ENCODE assay signal across 8 mouse cellular contexts in the genomic region with DNA sequence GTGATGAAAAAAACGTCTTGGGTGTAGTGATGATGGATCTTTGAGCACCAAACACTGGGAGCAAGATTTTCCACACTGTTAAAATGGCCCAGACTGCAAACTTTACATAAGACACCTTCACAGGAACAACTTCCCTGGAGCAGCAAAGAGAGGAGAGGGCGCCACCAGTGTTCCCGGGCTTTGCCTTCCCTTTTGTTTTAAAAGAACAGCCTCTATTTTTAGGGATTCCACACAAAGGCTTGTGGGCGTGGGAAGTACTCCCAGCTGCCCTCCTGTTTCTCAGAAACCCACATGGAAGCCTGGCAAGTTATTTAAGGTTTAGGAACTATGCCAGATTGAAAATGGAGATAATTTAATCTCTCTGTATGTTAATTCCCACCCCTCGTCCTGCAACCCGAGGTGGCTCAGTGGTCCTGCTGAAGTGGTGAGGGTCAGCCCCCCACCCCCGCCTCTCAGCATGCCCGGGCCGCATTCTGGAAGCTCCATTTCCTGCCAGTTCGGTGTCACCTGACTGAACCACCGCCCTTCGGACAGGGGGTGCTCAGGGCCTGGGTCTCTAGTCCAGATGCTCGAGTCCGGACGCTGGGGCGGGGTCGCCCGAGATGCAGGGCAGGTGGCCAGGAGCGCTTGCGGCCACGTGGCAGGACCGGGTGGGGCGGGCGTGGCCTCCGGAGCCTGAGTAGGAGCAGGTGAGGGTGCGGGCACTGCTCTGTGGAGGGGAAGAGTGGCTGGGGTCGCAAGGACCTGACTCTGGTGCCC. TPM values are rescaled to one million over a fixed set of nuclear protein-coding genes. Genes with fewer than 3 reads are reported as not detected.
A peak's percentile ranks its signal among the peaks of the same experiment; 100 is the strongest.
DNase-seq lines count a peak whose midpoint lies in the region; ATAC-seq and TF ChIP-seq lines count a peak whose summit lies in the region.

A gene (plus strand): TSS at position 522 of the 759 bp plus-strand sequence.

- peak within 1 kb of the TSS; percentile 96 for H3K27ac ChIP-seq in ES-Bruce4 (ENCODE audit: insufficient read depth, low read length)
- peak within 1 kb of the TSS; percentile 29; the same call in 1 of the 2 replicates for H3K27ac ChIP-seq in forebrain, embryonic 15.5 days (replicated peaks)
- no peak within 1 kb of the TSS for H3K27ac ChIP-seq in hindbrain, embryonic 15.5 days (replicated peaks)
- no peak within 1 kb of the TSS for H3K27ac ChIP-seq in midbrain, postnatal 0 days (ENCODE audit: low read depth, low read length)

- no peaks in the 10 kb centered on the region for H3K9me3 ChIP-seq in ES-Bruce4 (replicated peaks; ENCODE audit: control insufficient read depth, insufficient read depth, low read length, poor library complexity, severe bottlenecking)
- H3K9me3 ChIP-seq in forebrain, embryonic 15.5 days, result no peaks in the 10 kb centered on the region
- H3K9me3 ChIP-seq in hindbrain, embryonic 15.5 days, result no peaks in the 10 kb centered on the region
- no peaks in the 10 kb centered on the region for H3K9me3 ChIP-seq in midbrain, postnatal 0 days (ENCODE audit: low read length)

- no peak for TF ChIP-seq POLR2A in ES-Bruce4 (IDR thresholded peaks at IDR 0.05; ENCODE audit: insufficient read depth, low read length)

- no peaks in the 10 kb centered on the region for H3K27me3 ChIP-seq in ES-Bruce4 (ENCODE audit: control insufficient read depth, insufficient read depth, low read length, poor library complexity, severe bottlenecking)
- no peaks in the 10 kb centered on the region for H3K27me3 ChIP-seq in forebrain, embryonic 15.5 days
- H3K27me3 ChIP-seq in hindbrain, embryonic 15.5 days, result no peaks in the 10 kb centered on the region
- no peaks in the 10 kb centered on the region for H3K27me3 ChIP-seq in midbrain, postnatal 0 days (ENCODE audit: insufficient read depth, low read length)

- peak; percentile 67 to 86 for DNase-seq in left cerebral cortex, postnatal 14 days (ENCODE audit: low spot score in 2 of 2)
- peak; percentile 20 for DNase-seq in midbrain, postnatal 0 days (ENCODE audit: low spot score)
- DNase-seq in yolk sac, embryonic 10.5 days (ENCODE audit: low spot score), result no peak

- peak within 1 kb of the TSS; percentile 65 for H3K4me3 ChIP-seq in ES-Bruce4 (ENCODE audit: low read depth, low read length)
- peak within 1 kb of the TSS; percentile 41 for H3K4me3 ChIP-seq in forebrain, embryonic 15.5 days
- peak within 1 kb of the TSS; percentile 31 for H3K4me3 ChIP-seq in hindbrain, embryonic 15.5 days
- peak within 1 kb of the TSS; percentile 29 for H3K4me3 ChIP-seq in midbrain, postnatal 0 days (ENCODE audit: low read depth, low read length)

- H3K4me1 ChIP-seq in ES-Bruce4 (ENCODE audit: control insufficient read depth, insufficient read depth, low read length), result peaks cover 6% of the 10 kb centered on the region
- H3K4me1 ChIP-seq in forebrain, embryonic 15.5 days, result peaks cover 20% of the 10 kb centered on the region
- peaks cover 12% of the 10 kb centered on the region for H3K4me1 ChIP-seq in hindbrain, embryonic 15.5 days (replicated peaks)
- H3K4me1 ChIP-seq in midbrain, postnatal 0 days (ENCODE audit: insufficient read depth, low read length), result peaks cover 9% of the 10 kb centered on the region; the same call in 1 of the 2 replicates

- under 1% methylated on average over 27 of the region's 27 CpGs for WGBS in forebrain, embryonic 15.5 days
- 1% methylated on average over 27 of the region's 27 CpGs for WGBS in hindbrain, embryonic 15.5 days
- WGBS in midbrain, postnatal 0 days, result 6% methylated on average over 27 of the region's 27 CpGs

- intact Hi-C loops in left cerebral cortex, postnatal 14 days (cut with DNase I), result no loop called here

- peak within 1 kb of the TSS; percentile 70 for H3K9ac ChIP-seq in ES-Bruce4 (ENCODE audit: low read depth, poor library complexity, severe bottlenecking)
- peak within 1 kb of the TSS; percentile 60 for H3K9ac ChIP-seq in forebrain, embryonic 15.5 days (replicated peaks)
- peak within 1 kb of the TSS; percentile 24 for H3K9ac ChIP-seq in hindbrain, embryonic 15.5 days
- H3K9ac ChIP-seq in midbrain, postnatal 0 days (replicated peaks; ENCODE audit: low read length, poor library complexity, severe bottlenecking), result 0 out of 2 replicates have a peak within 1 kb of the TSS, but pooled peaks have one; percentile 46

- peak within 1 kb of the TSS; percentile 89 for H3K4me2 ChIP-seq in forebrain, embryonic 15.5 days (replicated peaks)
- peak within 1 kb of the TSS; percentile 67 for H3K4me2 ChIP-seq in hindbrain, embryonic 15.5 days
- H3K4me2 ChIP-seq in midbrain, postnatal 0 days (ENCODE audit: low read depth, low read length, poor library complexity, severe bottlenecking), result peak within 1 kb of the TSS; percentile 64

- TF ChIP-seq CTCF in ES-Bruce4 (IDR thresholded peaks at IDR 0.05; ENCODE audit: low read depth, low read length), result no peak
- no peak for TF ChIP-seq CTCF in midbrain, postnatal 0 days (IDR thresholded peaks at IDR 0.05)

- no peaks in the 10 kb centered on the region for H3K36me3 ChIP-seq in ES-Bruce4 (ENCODE audit: control insufficient read depth, insufficient read depth, low read length, poor library complexity, severe bottlenecking)
- H3K36me3 ChIP-seq in forebrain, embryonic 15.5 days, result no peaks in the 10 kb centered on the region
- no peaks in the 10 kb centered on the region for H3K36me3 ChIP-seq in hindbrain, embryonic 15.5 days
- H3K36me3 ChIP-seq in midbrain, postnatal 0 days (ENCODE audit: insufficient read depth, low read length), result no peaks in the 10 kb centered on the region

- ATAC-seq in cerebellum, adult (ENCODE audit: insufficient number of reproducible peaks, low FRiP score, low TSS enrichment), result peak; percentile 50; the same call in 1 of the 2 replicates
- ATAC-seq in forebrain, embryonic 15.5 days (replicated peaks), result peak; percentile 60; the same call in 1 of the 2 replicates
- peak; percentile 64; the same call in 1 of the 2 replicates for ATAC-seq in hindbrain, embryonic 15.5 days (ENCODE audit: low FRiP score, low read depth)
- ATAC-seq in midbrain, postnatal 0 days (ENCODE audit: low FRiP score), result 0 out of 2 replicates have a peak, but pooled peaks have one; percentile 10
- no peak for ATAC-seq in erythroid progenitor cell, adult 5-6 weeks (replicated peaks; ENCODE audit: low FRiP score, poor library complexity, severe bottlenecking)

- TF ChIP-seq EP300 in ES-Bruce4 (IDR thresholded peaks at IDR 0.05; ENCODE audit: insufficient read depth, low read depth, low read length), result peak; percentile 86

RNA-seq across cellular contexts. Expression of the gene that starts here (rescaled TPM):
- polyA plus RNA-seq in ES-Bruce4 (2011; ENCODE audit: insufficient read depth, insufficient read length, low read depth, missing spikeins), result 5.8 and 5.9 TPM in 2 replicates
- polyA plus RNA-seq in forebrain, embryonic 15.5 days (2015; fragmentation: Nextera tagmentation; extraction: Ambion mirVana), result 0.83 and 0.92 TPM in 2 replicates
- polyA plus RNA-seq in hindbrain, embryonic 15.5 days (2015; fragmentation: Nextera tagmentation; extraction: Ambion mirVana), result 0.69 and 0.81 TPM in 2 replicates
- total RNA-seq in left cerebral cortex, postnatal 14 days (2021), result 1 to 10 TPM in 1 of 2 experiments, under 1 TPM in 1; 0.82 to 1.0 TPM
- 0.71 and 0.94 TPM in 2 replicates for total RNA-seq in midbrain, postnatal 0 days (2014; rRNA removed)
- polyA plus RNA-seq in midbrain, postnatal 0 days (2015; fragmentation: Nextera tagmentation; extraction: Ambion mirVana), result 1.1 and 1.3 TPM in 2 replicates
- total RNA-seq in erythroid progenitor cell, adult 5-6 weeks (2015; ENCODE audit: low replicate concordance), result not detected in 2 replicates
- not detected in 2 replicates for total RNA-seq in erythroid progenitor cell, adult 5-6 weeks (2017; ENCODE audit: low replicate concordance)

Comparison
In these comparisons a context has a peak if more than half of its experiments do, and no peak if none do; other contexts are left out.
1. Peak in ATAC-seq, H3K4me3 ChIP-seq, H3K27ac ChIP-seq, H3K9ac ChIP-seq and H3K4me2 ChIP-seq in forebrain, embryonic 15.5 days; RNA of the gene not detected or under 1 TPM.
2. Peak in ATAC-seq, H3K4me3 ChIP-seq, H3K9ac ChIP-seq and H3K4me2 ChIP-seq in hindbrain, embryonic 15.5 days; RNA of the gene not detected or under 1 TPM.